Mouse (Mus musculus): ENCODE results near the gene Dnm2. TPM values are rescaled to one million over a fixed set of nuclear protein-coding genes. Genes with fewer than 3 reads are reported as not detected.

Gene Dnm2
- polyA plus RNA-seq, 1 experiment, result 174 TPM

GRCm38 (mm10) chr9:21439456-21439855 lies 14.7 kb downstream of the Dnm2 start:
- Histone ChIP-seq H3K4me3 (replicated peaks; ENCODE audit: extremely low read depth, low read depth, low read length) (no peak overlapping the region), H3K4me1 (ENCODE audit: control insufficient read depth, insufficient read depth, low read length) (peaks cover 29% of the 10 kb centered on the region)
- 68% methylated on average over 3 of the region's 3 CpGs for WGBS
- no peak for DNase-seq
- no peak for TF ChIP-seq POLR2A (IDR thresholded peaks at IDR 0.05; ENCODE audit: borderline replicate concordance, extremely low read depth, low read depth, low read length)
- TF ChIP-seq CTCF (IDR thresholded peaks at IDR 0.05; ENCODE audit: insufficient read depth, low read length), result no peak

GRCm38 (mm10) chr9:21439914-21440313 lies 15.2 kb downstream of the Dnm2 start:
- Histone ChIP-seq H3K4me1 (ENCODE audit: control insufficient read depth, insufficient read depth, low read length) (peaks cover 29% of the 10 kb centered on the region), H3K4me3 (replicated peaks; ENCODE audit: extremely low read depth, low read depth, low read length) (no peak overlapping the region)
- WGBS, result 89% methylated on average over 2 of the region's 2 CpGs
- TF ChIP-seq POLR2A (IDR thresholded peaks at IDR 0.05; ENCODE audit: borderline replicate concordance, extremely low read depth, low read depth, low read length), result no peak
- no peak for TF ChIP-seq CTCF (IDR thresholded peaks at IDR 0.05; ENCODE audit: insufficient read depth, low read length)
- DNase-seq, result no peak

- Histone ChIP-seq H3K4me3 (replicated peaks; ENCODE audit: extremely low read depth, low read depth, low read length) (no peak overlapping the region), H3K4me1 (ENCODE audit: control insufficient read depth, insufficient read depth, low read length) (peaks cover 26% of the 10 kb centered on the region)
- no peak for TF ChIP-seq CTCF (IDR thresholded peaks at IDR 0.05; ENCODE audit: insufficient read depth, low read length)
- no peak for TF ChIP-seq POLR2A (IDR thresholded peaks at IDR 0.05; ENCODE audit: borderline replicate concordance, extremely low read depth, low read depth, low read length)
- no peak for DNase-seq
These were observed 15.7 kb downstream of the Dnm2 start for GRCm38 (mm10) chr9:21440387-21440786.

- no peak for DNase-seq
- TF ChIP-seq CTCF (IDR thresholded peaks at IDR 0.05; ENCODE audit: insufficient read depth, low read length) (no peak), POLR2A (IDR thresholded peaks at IDR 0.05; ENCODE audit: borderline replicate concordance, extremely low read depth, low read depth, low read length) (no peak)
- Histone ChIP-seq H3K4me1 (ENCODE audit: control insufficient read depth, insufficient read depth, low read length) (peaks cover 5% of the 10 kb centered on the region; the same call in 1 of the 2 replicates), H3K4me3 (replicated peaks; ENCODE audit: extremely low read depth, low read depth, low read length) (no peak overlapping the region)
- 93% methylated on average over 8 of the region's 8 CpGs for WGBS
These were observed 19.1 kb downstream of the Dnm2 start for GRCm38 (mm10) chr9:21443853-21444252.

GRCm38 (mm10) chr9:21444574-21444973 lies 19.9 kb downstream of the Dnm2 start:
- WGBS, result 42% methylated on average over 4 of the region's 4 CpGs
- Histone ChIP-seq H3K4me1 (ENCODE audit: control insufficient read depth, insufficient read depth, low read length) (peaks cover 3% of the 10 kb centered on the region), H3K4me3 (replicated peaks; ENCODE audit: extremely low read depth, low read depth, low read length) (no peak overlapping the region)
- DNase-seq, result no peak
- TF ChIP-seq CTCF (IDR thresholded peaks at IDR 0.05; ENCODE audit: insufficient read depth, low read length), result no peak

- Histone ChIP-seq H3K4me3 (replicated peaks; ENCODE audit: extremely low read depth, low read depth, low read length) (no peak overlapping the region), H3K4me1 (ENCODE audit: control insufficient read depth, insufficient read depth, low read length) (peaks cover 7% of the 10 kb centered on the region)
- WGBS, result 91% methylated on average over 6 of the region's 6 CpGs
- TF ChIP-seq CTCF (IDR thresholded peaks at IDR 0.05; ENCODE audit: insufficient read depth, low read length), result no peak
- no peak for TF ChIP-seq POLR2A (IDR thresholded peaks at IDR 0.05; ENCODE audit: borderline replicate concordance, extremely low read depth, low read depth, low read length)
- DNase-seq, result no peak
These were observed 20.5 kb downstream of the Dnm2 start for GRCm38 (mm10) chr9:21445081-21445744.

DNA sequence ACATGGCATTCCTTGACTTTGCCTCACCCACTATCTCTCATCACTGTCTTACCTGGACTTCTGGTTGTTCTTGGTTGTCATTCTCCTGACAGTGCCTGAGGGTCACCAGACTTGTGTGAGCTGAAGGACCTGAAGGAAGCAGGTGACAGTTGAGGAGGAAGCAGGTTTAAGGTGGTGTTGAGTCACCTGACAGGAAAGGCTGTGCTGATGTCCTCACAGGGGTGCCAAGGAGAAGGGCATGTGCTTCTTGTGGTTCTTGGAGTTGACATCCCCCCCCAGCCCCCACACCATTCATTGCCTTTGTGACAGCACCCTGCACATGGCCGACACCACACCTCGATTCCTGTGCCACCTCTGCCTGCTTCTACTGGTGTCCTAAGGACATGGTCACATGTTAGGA lies 23.1 kb downstream of the Dnm2 start:
- TF ChIP-seq CTCF (IDR thresholded peaks at IDR 0.05; ENCODE audit: insufficient read depth, low read length) (no peak), POLR2A (IDR thresholded peaks at IDR 0.05; ENCODE audit: borderline replicate concordance, extremely low read depth, low read depth, low read length) (no peak)
- H3K4me1 ChIP-seq (ENCODE audit: control insufficient read depth, insufficient read depth, low read length), result peaks cover 24% of the 10 kb centered on the region
- H3K4me3 ChIP-seq (replicated peaks; ENCODE audit: extremely low read depth, low read depth, low read length), result no peak overlapping the region
- 77% methylated on average over 2 of the region's 2 CpGs for WGBS
- DNase-seq, result no peak

DNA sequence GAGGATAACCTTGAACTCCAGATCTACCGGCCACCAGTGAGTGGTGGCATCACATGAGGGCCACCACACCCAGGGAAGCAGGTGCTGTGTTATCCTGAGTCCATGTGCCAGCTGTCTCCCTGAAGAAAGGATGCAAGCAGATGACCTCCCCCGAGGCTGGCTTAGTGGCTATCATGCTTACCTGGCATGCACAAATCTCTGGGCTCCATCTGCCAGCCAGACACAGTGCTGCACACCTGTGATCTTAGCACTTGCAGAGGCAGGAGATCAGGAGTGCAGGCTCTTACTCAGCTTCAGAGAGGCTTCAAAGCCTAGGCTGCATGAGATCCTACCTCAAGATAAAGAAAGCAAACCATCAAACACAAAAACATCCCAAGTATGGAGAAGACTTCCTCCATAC lies 25.0 kb downstream of the Dnm2 start:
- 42% methylated on average over 2 of the region's 2 CpGs for WGBS
- no peak for TF ChIP-seq CTCF (IDR thresholded peaks at IDR 0.05; ENCODE audit: insufficient read depth, low read length)
- no peak for TF ChIP-seq POLR2A (IDR thresholded peaks at IDR 0.05; ENCODE audit: borderline replicate concordance, extremely low read depth, low read depth, low read length)
- no peak for DNase-seq
- no peak overlapping the region for H3K4me3 ChIP-seq (replicated peaks; ENCODE audit: extremely low read depth, low read depth, low read length)
- peaks cover 32% of the 10 kb centered on the region for H3K4me1 ChIP-seq (ENCODE audit: control insufficient read depth, insufficient read depth, low read length)

DNA sequence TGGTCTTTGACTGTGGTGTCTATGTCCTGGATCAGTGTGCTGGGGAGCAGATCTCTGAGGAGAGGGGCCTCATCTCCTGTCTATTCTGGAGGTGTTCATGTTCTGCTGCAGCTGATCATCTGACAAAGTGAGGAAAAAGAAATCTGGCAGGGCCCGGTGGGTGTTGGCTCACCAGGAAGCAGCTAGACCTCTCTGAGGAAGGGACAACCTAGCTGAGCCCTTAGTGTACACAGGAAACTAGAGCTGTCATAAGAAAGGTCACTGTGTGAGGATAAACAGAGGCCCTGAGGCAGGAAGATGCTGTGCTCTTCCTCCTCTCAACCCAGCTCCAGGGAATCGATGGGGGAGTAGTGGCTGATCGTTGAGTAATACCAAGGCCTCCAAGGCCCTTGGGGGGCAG lies 25.6 kb downstream of the Dnm2 start:
- TF ChIP-seq CTCF (IDR thresholded peaks at IDR 0.05; ENCODE audit: insufficient read depth, low read length), result no peak
- no peak for TF ChIP-seq POLR2A (IDR thresholded peaks at IDR 0.05; ENCODE audit: borderline replicate concordance, extremely low read depth, low read depth, low read length)
- Histone ChIP-seq H3K4me1 (ENCODE audit: control insufficient read depth, insufficient read depth, low read length) (peaks cover 36% of the 10 kb centered on the region), H3K4me3 (replicated peaks; ENCODE audit: extremely low read depth, low read depth, low read length) (no peak overlapping the region)
- no peak for DNase-seq
- 41% methylated on average over 3 of the region's 3 CpGs for WGBS

DNA sequence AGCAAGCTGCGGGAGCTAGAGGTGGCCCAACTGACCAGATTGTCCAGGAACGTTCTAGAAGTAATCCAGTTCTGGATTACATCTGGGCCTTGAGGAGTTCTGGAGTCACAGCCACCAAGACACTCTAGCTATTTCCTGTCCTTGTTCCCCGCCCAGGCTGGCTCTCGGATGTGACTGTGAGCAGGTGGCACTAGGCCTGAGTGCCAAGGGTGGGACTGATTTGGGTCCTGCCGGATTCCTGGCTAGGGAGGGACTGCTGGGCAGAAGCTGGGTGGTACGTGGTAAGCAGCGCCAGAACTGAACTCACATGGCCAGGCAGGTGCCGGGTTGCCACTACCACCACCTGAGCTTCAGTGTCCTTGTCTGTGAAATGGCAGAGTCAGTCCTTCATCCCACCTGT lies 26.7 kb downstream of the Dnm2 start:
- Histone ChIP-seq H3K4me1 (ENCODE audit: control insufficient read depth, insufficient read depth, low read length) (peaks cover 41% of the 10 kb centered on the region), H3K4me3 (replicated peaks; ENCODE audit: extremely low read depth, low read depth, low read length) (no peak overlapping the region)
- WGBS, result 42% methylated on average over 8 of the region's 8 CpGs
- TF ChIP-seq POLR2A (IDR thresholded peaks at IDR 0.05; ENCODE audit: borderline replicate concordance, extremely low read depth, low read depth, low read length) (no peak), CTCF (IDR thresholded peaks at IDR 0.05; ENCODE audit: insufficient read depth, low read length) (no peak)
- DNase-seq, result peak; percentile 39

Measured in lung, adult 2 months (tissue).